Mouse (Mus musculus) ovary, adult 10 weeks (tissue): Measurements from ENCODE around the gene Padi3. TPM values are rescaled to one million over a fixed set of nuclear protein-coding genes. Genes with fewer than 3 reads are reported as not detected.

Source experiments
- polyA plus RNA-seq: library from polyadenylated mRNA; stranded (reverse); fragments of 350-450 nt; fragmentation: Illumina TruSeq; extraction: RNeasy Lipid Tissue Mini Kit (QIAGEN cat#74804); gene quantifications from one replicate; pipeline ENCODE4 v1.2.3, GENCODE M21; 2014

The Padi3 gene
- polyA plus RNA-seq, result not detected

DNA sequence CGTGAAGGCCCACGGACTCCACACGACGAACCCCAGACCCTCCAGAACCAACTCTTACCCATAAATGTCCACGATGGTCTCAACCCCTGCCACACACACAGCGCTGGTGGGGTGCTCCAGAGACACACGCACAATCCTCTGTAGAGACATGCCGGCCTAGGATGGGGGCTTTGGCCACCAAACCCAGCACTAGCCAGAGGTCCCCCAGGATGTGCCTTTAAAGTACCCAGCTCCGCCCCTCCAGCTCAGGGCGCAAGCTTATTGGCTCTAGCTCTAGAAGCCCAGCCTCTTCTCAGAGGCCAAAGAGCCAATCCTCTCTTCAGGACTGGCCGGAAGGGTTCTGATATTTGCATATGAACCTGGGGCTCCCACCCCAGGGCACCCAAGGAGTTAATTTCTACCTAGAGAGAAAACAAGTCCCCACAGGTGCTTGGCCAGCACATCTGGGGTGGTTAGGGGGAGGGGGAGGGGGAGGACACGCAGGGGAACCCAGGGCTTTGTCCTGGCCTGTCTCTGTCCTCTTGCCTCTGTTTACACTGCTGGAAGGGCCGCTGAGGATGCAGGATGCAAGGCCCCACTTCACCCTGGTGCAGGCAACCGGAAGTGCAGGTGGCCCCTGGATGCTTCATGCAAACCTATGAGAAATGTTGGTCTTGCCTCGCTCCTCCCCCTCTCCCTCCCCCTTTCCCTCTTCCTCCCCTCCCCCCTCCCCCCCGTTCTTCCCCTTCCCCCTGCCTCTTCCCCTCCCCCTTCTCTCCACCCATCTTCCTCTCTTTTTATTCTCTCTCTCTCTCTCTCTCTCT is at the start of gene Padi3:
Gene Padi3 (minus strand): TSS at position 191 of the 803 bp plus-strand sequence.

GRCm38 (mm10) chr4:140845666-140846065 is 35.2 kb upstream of the Padi3 start, which contains the start of gene Padi1:
Gene Padi1, minus strand, starts transcription at chr4:140845778.

DNA sequence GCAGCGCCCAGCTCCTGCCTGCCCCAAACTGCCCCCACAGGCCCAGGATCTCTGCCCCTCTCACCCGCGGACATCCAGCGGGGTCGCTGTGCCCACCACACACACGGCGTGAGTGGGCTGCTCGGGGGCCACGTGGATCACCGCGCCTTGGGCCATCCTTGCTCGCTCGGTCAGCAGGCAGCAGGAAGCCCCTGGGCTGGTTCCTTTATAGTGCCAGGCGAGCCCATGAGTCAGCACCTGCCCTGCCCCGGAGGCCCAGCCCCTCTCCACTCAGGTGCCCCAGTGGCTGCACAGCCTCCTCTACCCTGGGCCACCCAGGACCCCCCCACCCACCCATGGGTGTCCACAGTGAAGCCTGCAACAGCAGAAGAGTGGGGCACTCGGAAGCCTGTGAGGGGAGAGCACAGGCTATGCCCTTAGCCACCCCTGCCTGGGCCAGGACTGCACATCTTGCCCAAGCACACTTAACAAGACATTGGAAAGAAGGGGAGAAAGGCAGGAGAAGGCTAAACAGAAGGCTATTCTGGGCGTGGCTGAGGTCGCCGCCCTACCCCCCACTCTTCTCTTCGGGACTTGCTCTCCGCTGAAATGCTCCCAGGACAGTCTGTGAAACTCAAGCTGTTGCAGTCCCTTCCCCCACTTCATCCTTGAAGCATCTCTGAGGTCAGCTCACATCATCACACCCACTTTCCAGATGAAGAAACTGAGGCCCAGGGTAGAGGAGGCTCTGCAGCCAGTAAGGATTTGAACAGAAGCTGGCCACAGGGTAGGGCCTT is 36.2 kb downstream of the Padi3 start, which contains the start of gene Padi4:
Gene Padi4 (minus strand): TSS at position 212 of the 776 bp plus-strand sequence.

DNA sequence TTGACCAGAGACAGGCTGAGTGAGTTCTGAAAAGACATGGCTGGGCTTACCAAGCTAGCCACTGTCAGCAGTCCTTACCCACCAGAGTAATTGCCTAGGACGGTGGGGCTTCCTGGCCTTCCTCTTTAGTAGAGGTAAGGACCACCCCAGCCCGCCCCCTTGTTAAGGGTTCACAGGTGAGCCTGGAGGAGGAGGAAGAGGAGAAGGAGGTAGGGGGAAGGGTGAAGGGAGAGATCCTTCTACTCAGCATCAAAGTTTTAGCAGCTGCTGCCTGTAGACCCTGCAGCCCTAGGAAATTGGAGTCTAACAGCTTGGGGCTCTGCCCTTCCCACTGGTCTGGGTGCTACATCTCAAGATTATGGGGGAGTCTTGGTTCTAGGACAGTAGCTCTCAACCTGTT is 67.9 kb downstream of the Padi3 start, which contains the start of gene Padi6:
Gene Padi6 (minus strand): TSS at position 101 of the 400 bp plus-strand sequence.

Other genes starting within 250 kb of the Padi3 start
- 1.5 TPM for gene Arhgef10l, start 144.6 kb downstream of the Padi3 start, polyA plus RNA-seq
- 12.1 TPM for gene Rcc2, start 110.1 kb downstream of the Padi3 start, polyA plus RNA-seq
- gene Padi6, start 68.0 kb downstream of the Padi3 start, polyA plus RNA-seq, result 16.1 TPM
- not detected for gene Padi4, start 36.4 kb downstream of the Padi3 start, polyA plus RNA-seq
- not detected for gene Padi1, start 35.1 kb upstream of the Padi3 start, polyA plus RNA-seq
- gene Padi2, start 95.7 kb upstream of the Padi3 start, polyA plus RNA-seq, result 0.20 TPM
- 31.6 TPM for gene Sdhb, start 150.6 kb upstream of the Padi3 start, polyA plus RNA-seq
- gene Atp13a2, start 176.2 kb upstream of the Padi3 start, polyA plus RNA-seq, result 3.6 TPM
- gene Mfap2, start 199.8 kb upstream of the Padi3 start, polyA plus RNA-seq, result not detected
- gene Crocc, start 249.9 kb upstream of the Padi3 start, polyA plus RNA-seq, result 0.88 TPM